Mouse (Mus musculus): ENCODE data around the gene Tmem150a. TPM values are rescaled to one million over a fixed set of nuclear protein-coding genes. Genes with fewer than 3 reads are reported as not detected.

Tmem150a gene
- polyA plus RNA-seq, 1 experiment from 2014 or later: 16.3 TPM

GRCm38 (mm10) chr6:72345633-72346032 lies 9.6 kb upstream of the Tmem150a start:
- H3K9me3 ChIP-seq (ENCODE audit: control insufficient read depth, low read length): no peaks in the 10 kb centered on the region
- H3K4me1 ChIP-seq (ENCODE audit: control insufficient read depth, insufficient read depth, low read length): peaks cover 23% of the 10 kb centered on the region
- no peak for ATAC-seq (ENCODE audit: low read depth)
- peaks cover 27% of the 10 kb centered on the region for H3K36me3 ChIP-seq (ENCODE audit: control insufficient read depth, insufficient read depth, low read length)
- no peak overlapping the region for H3K27ac ChIP-seq (replicated peaks; ENCODE audit: low read depth, low read length)
- peak overlapping the region; percentile 95 for H3K4me2 ChIP-seq (ENCODE audit: low read depth, low read length)
- DNase-seq (ENCODE audit: low spot score): no peak
- WGBS: 52% methylated on average over 6 of the region's 6 CpGs
- H3K9ac ChIP-seq (ENCODE audit: low read depth, low read length): no peak overlapping the region
- H3K27me3 ChIP-seq (replicated peaks; ENCODE audit: control insufficient read depth, insufficient read depth, low read length): 0 out of 2 replicates have a peak, but pooled peaks cover 2% of the 10 kb centered on the region
- peak overlapping the region; percentile 86 for H3K4me3 ChIP-seq (ENCODE audit: low read depth, low read length)

- H3K4me2 ChIP-seq (ENCODE audit: low read depth, low read length): no peak overlapping the region
- H3K36me3 ChIP-seq (ENCODE audit: control insufficient read depth, insufficient read depth, low read length): peaks cover 30% of the 10 kb centered on the region
- H3K4me1 ChIP-seq (ENCODE audit: control insufficient read depth, insufficient read depth, low read length): peaks cover 23% of the 10 kb centered on the region
- no peak overlapping the region for H3K27ac ChIP-seq (replicated peaks; ENCODE audit: low read depth, low read length)
- H3K9ac ChIP-seq (ENCODE audit: low read depth, low read length): no peak overlapping the region
- DNase-seq (ENCODE audit: low spot score) (no peak), ATAC-seq (ENCODE audit: low read depth) (no peak)
- WGBS: 91% methylated on average over 4 of the region's 4 CpGs
- 0 out of 2 replicates have a peak overlapping the region, but pooled peaks have one; percentile 86 for H3K4me3 ChIP-seq (ENCODE audit: low read depth, low read length)
- H3K27me3 ChIP-seq (replicated peaks; ENCODE audit: control insufficient read depth, insufficient read depth, low read length): 0 out of 2 replicates have a peak, but pooled peaks cover 2% of the 10 kb centered on the region
- H3K9me3 ChIP-seq (ENCODE audit: control insufficient read depth, low read length): no peaks in the 10 kb centered on the region
These were observed 9.0 kb upstream of the Tmem150a start for GRCm38 (mm10) chr6:72346261-72346660.

GRCm38 (mm10) chr6:72347166-72347941 lies 7.9 kb upstream of the Tmem150a start, which contains the start of gene 0610030E20Rik:
Gene 0610030E20Rik (plus strand): TSS chr6:72347317.
- Histone ChIP-seq H3K4me2 (ENCODE audit: low read depth, low read length) (peak within 1 kb of the TSS; percentile 81), H3K9me3 (ENCODE audit: control insufficient read depth, low read length) (no peaks in the 10 kb centered on the region), H3K27me3 (replicated peaks; ENCODE audit: control insufficient read depth, insufficient read depth, low read length) (0 out of 2 replicates have a peak, but pooled peaks cover 2% of the 10 kb centered on the region), H3K9ac (ENCODE audit: low read depth, low read length) (peak within 1 kb of the TSS; percentile 95), H3K4me1 (ENCODE audit: control insufficient read depth, insufficient read depth, low read length) (peaks cover 25% of the 10 kb centered on the region), H3K36me3 (ENCODE audit: control insufficient read depth, insufficient read depth, low read length) (peaks cover 33% of the 10 kb centered on the region), H3K27ac (replicated peaks; ENCODE audit: low read depth, low read length) (peak within 1 kb of the TSS; percentile 92), H3K4me3 (ENCODE audit: low read depth, low read length) (peak within 1 kb of the TSS; percentile 86)
- DNase-seq (ENCODE audit: low spot score) (peak; percentile 86), ATAC-seq (ENCODE audit: low read depth) (peak; percentile 70)
- WGBS: 0% methylated on average over 46 of the region's 72 CpGs

GRCm38 (mm10) chr6:72348411-72348810 lies 6.8 kb upstream of the Tmem150a start:
- 80% methylated on average over 10 of the region's 10 CpGs for WGBS
- DNase-seq (ENCODE audit: low spot score) (no peak), ATAC-seq (ENCODE audit: low read depth) (no peak)
- peak overlapping the region; percentile 95; the same call in 1 of the 2 replicates for H3K9ac ChIP-seq (ENCODE audit: low read depth, low read length)
- H3K9me3 ChIP-seq (ENCODE audit: control insufficient read depth, low read length): no peaks in the 10 kb centered on the region
- no peak overlapping the region for H3K27ac ChIP-seq (replicated peaks; ENCODE audit: low read depth, low read length)
- H3K4me1 ChIP-seq (ENCODE audit: control insufficient read depth, insufficient read depth, low read length): peaks cover 30% of the 10 kb centered on the region
- H3K36me3 ChIP-seq (ENCODE audit: control insufficient read depth, insufficient read depth, low read length): peaks cover 33% of the 10 kb centered on the region
- peak overlapping the region; percentile 81 for H3K4me2 ChIP-seq (ENCODE audit: low read depth, low read length)
- H3K27me3 ChIP-seq (replicated peaks; ENCODE audit: control insufficient read depth, insufficient read depth, low read length): 0 out of 2 replicates have a peak, but pooled peaks cover 2% of the 10 kb centered on the region
- H3K4me3 ChIP-seq (ENCODE audit: low read depth, low read length): peak overlapping the region; percentile 86

GRCm38 (mm10) chr6:72350214-72350613 lies 5.0 kb upstream of the Tmem150a start:
- 94% methylated on average over 2 of the region's 2 CpGs for WGBS
- no peak for ATAC-seq (ENCODE audit: low read depth)
- peaks cover 28% of the 10 kb centered on the region for H3K4me1 ChIP-seq (ENCODE audit: control insufficient read depth, insufficient read depth, low read length)

GRCm38 (mm10) chr6:72352636-72353405 lies 2.4 kb upstream of the Tmem150a start:
- Histone ChIP-seq H3K4me2 (ENCODE audit: low read depth, low read length) (no peak overlapping the region), H3K27me3 (replicated peaks; ENCODE audit: control insufficient read depth, insufficient read depth, low read length) (no peaks in the 10 kb centered on the region), H3K4me1 (ENCODE audit: control insufficient read depth, insufficient read depth, low read length) (peaks cover 26% of the 10 kb centered on the region), H3K4me3 (ENCODE audit: low read depth, low read length) (no peak overlapping the region), H3K36me3 (ENCODE audit: control insufficient read depth, insufficient read depth, low read length) (peaks cover 33% of the 10 kb centered on the region), H3K27ac (replicated peaks; ENCODE audit: low read depth, low read length) (no peak overlapping the region), H3K9ac (ENCODE audit: low read depth, low read length) (no peak overlapping the region), H3K9me3 (ENCODE audit: control insufficient read depth, low read length) (no peaks in the 10 kb centered on the region)
- DNase-seq (ENCODE audit: low spot score) (peak; percentile 77), ATAC-seq (ENCODE audit: low read depth) (no peak)
- WGBS: 42% methylated on average over 5 of the region's 5 CpGs

More at GRCm38 (mm10) chr6:72350214-72350613, 5.0 kb upstream of the Tmem150a start:
- Histone ChIP-seq H3K9ac (ENCODE audit: low read depth, low read length) (no peak overlapping the region), H3K36me3 (ENCODE audit: control insufficient read depth, insufficient read depth, low read length) (peaks cover 33% of the 10 kb centered on the region), H3K4me2 (ENCODE audit: low read depth, low read length) (no peak overlapping the region), H3K4me3 (ENCODE audit: low read depth, low read length) (no peak overlapping the region), H3K27me3 (replicated peaks; ENCODE audit: control insufficient read depth, insufficient read depth, low read length) (0 out of 2 replicates have a peak, but pooled peaks cover 2% of the 10 kb centered on the region), H3K9me3 (ENCODE audit: control insufficient read depth, low read length) (no peaks in the 10 kb centered on the region), H3K27ac (replicated peaks; ENCODE audit: low read depth, low read length) (no peak overlapping the region)
- DNase-seq (ENCODE audit: low spot score): no peak

GRCm38 (mm10) chr6:72354025-72354424 lies 1.2 kb upstream of the Tmem150a start:
- Histone ChIP-seq H3K4me3 (ENCODE audit: low read depth, low read length) (no peak overlapping the region), H3K9me3 (ENCODE audit: control insufficient read depth, low read length) (no peaks in the 10 kb centered on the region), H3K27ac (replicated peaks; ENCODE audit: low read depth, low read length) (no peak overlapping the region), H3K4me1 (ENCODE audit: control insufficient read depth, insufficient read depth, low read length) (peaks cover 17% of the 10 kb centered on the region; the same call in 1 of the 2 replicates), H3K4me2 (ENCODE audit: low read depth, low read length) (no peak overlapping the region), H3K36me3 (ENCODE audit: control insufficient read depth, insufficient read depth, low read length) (peaks cover 38% of the 10 kb centered on the region), H3K9ac (ENCODE audit: low read depth, low read length) (no peak overlapping the region), H3K27me3 (replicated peaks; ENCODE audit: control insufficient read depth, insufficient read depth, low read length) (no peaks in the 10 kb centered on the region)
- DNase-seq (ENCODE audit: low spot score) (no peak), ATAC-seq (ENCODE audit: low read depth) (no peak)
- WGBS: 74% methylated on average over 1 of the region's 1 CpGs

GRCm38 (mm10) chr6:72356001-72356532 lies 820 bp downstream of the Tmem150a start:
- H3K36me3 ChIP-seq (ENCODE audit: control insufficient read depth, insufficient read depth, low read length): peaks cover 35% of the 10 kb centered on the region
- 38% methylated on average over 5 of the region's 8 CpGs for WGBS
- peaks cover 20% of the 10 kb centered on the region for H3K4me1 ChIP-seq (ENCODE audit: control insufficient read depth, insufficient read depth, low read length)
- H3K27ac ChIP-seq (replicated peaks; ENCODE audit: low read depth, low read length): no peak overlapping the region
- peak overlapping the region; percentile 76 for H3K9ac ChIP-seq (ENCODE audit: low read depth, low read length)
- H3K4me3 ChIP-seq (ENCODE audit: low read depth, low read length): peak overlapping the region; percentile 65
- peak overlapping the region; percentile 95 for H3K4me2 ChIP-seq (ENCODE audit: low read depth, low read length)
- H3K27me3 ChIP-seq (replicated peaks; ENCODE audit: control insufficient read depth, insufficient read depth, low read length): no peaks in the 10 kb centered on the region
- ATAC-seq (ENCODE audit: low read depth): no peak
- DNase-seq (ENCODE audit: low spot score): no peak
- H3K9me3 ChIP-seq (ENCODE audit: control insufficient read depth, low read length): no peaks in the 10 kb centered on the region
